Mouse (Mus musculus) brain, embryonic 18.5 days (tissue): ENCODE results near the gene Gtf3a.
"Not testable (repeated sequence)": the region's sequence is repeated elsewhere in the genome, so short reads cannot be mapped to it uniquely, and the experiment has no call there.

Source experiments
- DNase-seq: peaks from one replicate; pipeline ENCODE4 v3.0.0-alpha.2; 2012; ENCODE audit warnings: low read depth, low spot score

Gtf3a gene

DNA sequence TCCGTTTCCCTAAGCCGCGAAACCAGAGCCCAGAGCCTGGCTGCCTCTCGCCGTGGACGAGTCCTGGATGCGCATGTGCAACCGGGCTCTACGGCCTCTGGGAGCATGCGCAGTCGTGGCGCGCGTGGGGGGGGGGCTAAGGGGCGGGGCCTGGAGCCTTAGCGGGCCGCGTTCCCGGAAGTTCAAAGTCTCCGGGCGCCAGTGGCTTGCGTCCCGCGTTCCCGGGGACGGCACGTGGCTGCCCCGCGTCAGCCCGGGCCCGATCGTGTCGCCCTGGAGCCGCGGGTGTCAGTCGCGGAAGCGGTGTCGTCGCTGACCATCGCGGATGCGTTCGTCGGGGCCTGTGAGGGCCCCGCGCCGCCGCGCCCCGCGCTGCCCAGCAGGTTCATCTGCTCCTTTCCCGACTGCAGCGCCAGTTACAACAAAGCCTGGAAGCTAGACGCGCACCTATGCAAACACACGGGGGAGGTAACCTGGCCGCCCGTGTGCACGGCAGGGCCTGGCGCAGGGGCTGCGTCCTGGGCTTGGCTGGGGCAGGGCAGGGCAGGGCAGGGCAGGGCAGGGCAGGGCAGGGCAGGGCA, at the start of gene Gtf3a:
Gene Gtf3a (plus strand): TSS at position 150 of the 581 bp plus-strand sequence.
- peak; percentile 82 for DNase-seq

- no peak for DNase-seq
These were observed 48.1 kb upstream of the Gtf3a start for GRCm38 (mm10) chr5:146900331-146900730.

DNA sequence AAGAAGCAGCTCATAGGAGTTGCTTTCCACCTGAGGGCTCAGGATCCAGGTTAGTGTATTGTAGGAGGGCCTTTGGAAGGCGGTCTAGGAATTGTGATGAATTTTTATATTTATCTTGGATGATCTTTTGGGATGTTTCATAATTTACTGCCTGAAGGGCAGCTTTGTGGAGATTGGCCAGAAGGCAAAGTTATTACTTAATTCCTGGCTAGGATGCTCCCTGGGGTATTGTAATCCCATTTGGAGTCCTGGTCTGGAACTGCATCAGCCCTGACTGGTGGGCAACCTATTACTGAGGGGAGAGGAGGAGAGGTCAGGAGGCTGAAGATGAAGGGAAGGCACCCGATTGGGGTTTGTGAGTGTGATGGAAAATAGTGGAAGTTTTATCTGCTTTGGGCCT, 47.0 kb upstream of the Gtf3a start:
- DNase-seq = no peak

GRCm38 (mm10) chr5:146904404-146904803, 44.1 kb upstream of the Gtf3a start:
- DNase-seq = no peak

DNA sequence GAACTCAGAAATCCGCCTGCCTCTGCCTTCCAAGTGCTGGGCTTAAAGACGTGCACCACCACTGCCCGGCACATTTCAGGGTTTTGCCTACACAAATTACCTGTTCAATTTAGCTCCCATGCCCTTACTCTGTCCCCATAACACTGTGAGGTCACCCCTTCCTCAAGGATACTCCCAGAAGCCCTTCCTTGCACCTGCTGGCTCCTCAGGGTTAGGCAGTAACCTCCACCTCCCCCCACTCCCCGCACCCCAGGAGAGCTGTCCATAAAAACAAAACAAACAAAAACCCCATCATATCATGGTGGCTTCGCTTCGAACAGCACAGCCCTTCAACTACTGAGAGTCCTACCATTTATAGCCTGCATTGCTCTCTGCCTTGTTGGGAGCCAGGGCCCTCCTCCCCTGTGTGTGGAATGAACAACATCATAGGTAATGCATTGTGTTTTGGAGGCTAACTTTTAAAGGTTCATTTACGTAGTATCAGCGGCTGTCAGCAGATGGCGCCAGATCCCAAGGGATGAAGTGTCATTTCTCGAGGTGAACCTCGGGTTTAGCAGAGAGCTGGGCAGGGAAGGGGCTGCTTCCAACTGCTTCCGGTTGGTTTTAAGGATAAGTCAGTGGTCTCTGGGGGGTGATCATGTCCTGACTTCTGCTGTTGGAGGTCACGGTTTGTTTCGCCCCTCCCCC, 42.8 kb upstream of the Gtf3a start:
- no peak for DNase-seq

DNA sequence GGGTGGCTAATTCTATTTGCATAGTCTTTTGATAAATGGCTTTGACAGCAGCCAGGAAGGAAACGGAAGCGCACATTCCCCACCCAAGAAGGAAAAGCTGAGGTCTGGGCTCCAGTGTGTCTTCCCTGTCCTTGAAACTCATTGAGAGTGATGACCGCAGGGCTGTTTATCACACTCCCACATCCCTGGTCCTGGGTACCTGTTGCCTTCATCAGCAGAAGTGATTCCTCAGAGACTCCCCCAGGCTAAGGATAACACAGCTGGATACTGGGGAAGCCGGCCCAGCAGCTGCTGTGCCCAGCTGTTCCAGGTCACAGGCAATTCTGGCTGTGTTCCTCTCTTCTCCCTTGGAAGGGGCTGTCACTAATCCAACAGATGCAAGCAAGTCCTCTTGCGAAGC, 40.9 kb upstream of the Gtf3a start:
- DNase-seq = no peak

DNA sequence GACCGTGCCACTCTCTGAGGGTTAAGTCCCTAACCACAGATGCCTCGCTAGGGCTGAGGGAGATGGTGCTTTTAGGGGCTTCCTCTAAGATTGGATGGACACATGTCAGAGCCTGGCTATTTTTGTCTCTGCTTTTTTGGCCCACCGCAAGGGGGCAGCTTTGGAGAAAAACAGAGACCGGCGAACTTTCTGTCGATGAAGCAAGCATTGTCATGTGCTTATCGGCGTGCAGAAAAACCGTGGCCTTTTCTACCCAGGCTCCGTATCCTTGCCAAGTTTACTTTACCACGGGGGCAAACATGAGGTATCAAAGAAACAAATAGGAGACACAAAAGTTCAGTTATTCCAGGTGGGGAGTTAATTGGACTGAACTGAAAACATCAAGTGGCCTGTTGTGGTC, 39.8 kb upstream of the Gtf3a start:
- DNase-seq = no peak

DNA sequence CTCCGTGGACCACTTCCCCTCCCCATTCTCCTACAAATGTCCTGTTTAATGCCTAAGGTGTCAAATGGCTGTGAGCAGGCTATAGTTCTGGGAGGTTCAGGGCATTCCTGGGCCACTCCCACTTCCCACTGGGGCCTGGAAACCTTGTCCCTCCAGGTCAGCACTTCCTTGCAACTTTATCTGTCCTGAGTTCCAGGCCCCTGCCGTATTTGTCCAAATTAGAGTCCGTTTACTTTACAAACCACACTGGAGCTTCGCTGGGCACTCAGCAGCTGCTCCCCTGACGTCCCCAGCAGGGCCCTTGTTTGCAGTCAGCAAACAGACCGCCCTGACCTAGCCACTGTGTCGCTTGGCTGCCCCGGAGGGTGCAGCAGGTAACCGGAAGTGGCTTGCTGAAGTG, 36.3 kb upstream of the Gtf3a start:
- DNase-seq = no peak

- DNase-seq = no peak
These were observed 35.1 kb upstream of the Gtf3a start for GRCm38 (mm10) chr5:146913355-146913754.

- no peak for DNase-seq
These were observed 34.2 kb upstream of the Gtf3a start for GRCm38 (mm10) chr5:146914088-146914766.

DNA sequence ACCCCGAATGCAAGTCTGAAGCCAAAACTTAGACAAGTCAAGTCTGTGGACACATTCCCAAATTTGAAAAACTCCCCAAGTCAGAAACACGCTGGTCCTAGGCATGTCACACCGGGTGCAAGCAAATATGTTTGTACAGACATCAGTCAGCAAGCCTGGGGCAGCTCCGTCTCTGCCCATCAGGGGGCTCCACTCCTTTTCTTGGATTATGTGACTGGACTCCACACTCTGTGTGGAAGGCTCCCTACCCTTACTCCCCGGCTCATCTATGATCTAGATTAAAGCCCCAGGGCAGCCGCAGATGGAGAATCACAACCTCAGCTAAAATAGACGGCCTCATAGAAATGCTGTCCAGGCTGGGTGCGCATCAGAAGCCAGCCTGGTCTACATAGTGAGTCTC, 32.2 kb upstream of the Gtf3a start:
- DNase-seq = no peak

DNA sequence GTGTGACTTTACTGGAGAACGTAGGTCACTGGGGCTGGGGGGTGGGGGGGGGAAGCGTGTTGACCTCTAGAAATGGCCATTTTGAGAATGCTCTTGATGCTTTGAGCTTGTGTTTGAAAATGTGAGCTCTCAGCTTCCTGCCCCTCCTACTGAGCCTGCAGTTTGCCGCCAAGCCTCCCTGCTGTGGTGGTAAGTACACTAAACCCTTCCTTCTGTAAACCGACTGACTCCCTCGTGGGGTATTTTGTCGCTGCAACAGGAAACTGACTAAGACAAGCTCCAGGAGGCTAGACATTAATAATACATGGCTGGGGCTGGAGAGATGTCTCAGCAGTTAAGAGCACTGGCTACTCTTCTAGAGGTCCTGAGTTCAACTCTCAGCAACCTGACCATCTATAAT, 31.7 kb upstream of the Gtf3a start:
- no peak for DNase-seq

GRCm38 (mm10) chr5:146917357-146917756, 31.1 kb upstream of the Gtf3a start:
- DNase-seq = not testable (repeated sequence)

- no peak for DNase-seq
These were observed 28.6 kb upstream of the Gtf3a start for GRCm38 (mm10) chr5:146919874-146920273.

DNA sequence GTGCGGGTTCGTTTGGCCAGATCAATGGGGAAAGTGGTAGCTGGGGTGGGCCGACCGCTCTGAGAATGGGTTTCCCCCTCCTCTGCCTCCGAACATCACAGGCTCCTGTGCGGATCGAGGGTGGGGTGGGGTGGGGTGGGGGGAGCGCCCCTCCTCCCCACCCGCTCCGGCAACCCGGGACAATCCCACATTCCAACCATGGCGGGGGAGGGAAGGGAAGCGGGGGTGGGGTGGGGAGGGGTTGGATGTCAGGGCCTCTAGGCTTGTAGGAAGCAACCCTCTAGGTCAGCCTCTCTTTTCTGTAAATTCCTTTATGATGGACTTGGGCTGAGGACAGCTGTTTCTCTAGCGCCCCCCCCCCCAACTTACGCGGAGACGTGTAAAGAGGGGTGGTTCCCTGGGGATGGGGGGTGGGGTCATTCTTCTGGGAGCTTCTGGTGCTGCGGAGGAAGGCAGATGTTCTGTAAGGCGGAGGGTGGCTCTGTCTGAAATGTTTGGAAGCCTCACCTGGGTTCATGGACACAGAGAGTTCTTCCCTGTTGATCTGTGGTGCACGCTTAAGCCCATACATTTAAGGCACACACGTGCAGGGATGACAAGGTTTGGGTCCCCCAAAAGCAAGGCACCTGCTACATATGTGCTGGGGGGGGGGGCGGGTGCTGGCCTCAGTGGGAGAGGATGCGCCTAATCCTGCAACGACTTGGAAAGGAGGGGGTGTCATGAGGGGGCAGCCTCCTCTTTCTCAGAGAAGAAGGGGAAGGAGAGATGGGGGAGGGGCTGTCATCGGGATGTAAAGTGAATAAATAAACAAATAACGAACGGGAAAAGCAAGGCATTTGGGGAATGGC, 27.9 kb upstream of the Gtf3a start:
- no peak for DNase-seq

- no peak for DNase-seq
These were observed 27.2 kb upstream of the Gtf3a start for GRCm38 (mm10) chr5:146921224-146921623.

DNA sequence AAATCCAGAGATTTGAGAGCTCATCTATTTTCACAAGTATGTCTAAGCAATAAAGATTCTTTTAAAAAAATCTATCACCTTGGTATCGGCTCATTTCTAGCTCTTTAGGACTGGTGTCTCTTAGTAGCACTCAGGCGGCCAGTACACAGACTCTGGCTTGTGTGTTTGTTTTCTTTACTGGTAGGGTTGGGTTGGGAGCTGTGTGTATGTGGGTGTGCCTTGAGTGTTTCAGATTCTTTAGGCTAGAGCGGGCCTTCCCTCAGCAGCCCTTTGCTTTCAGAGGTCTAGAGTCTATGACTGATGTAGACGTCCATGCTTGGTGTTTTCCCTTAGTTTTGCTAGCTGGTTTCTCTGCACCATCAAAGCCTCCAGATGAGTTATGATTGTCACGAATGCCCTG, 24.9 kb upstream of the Gtf3a start:
- no peak for DNase-seq

DNA sequence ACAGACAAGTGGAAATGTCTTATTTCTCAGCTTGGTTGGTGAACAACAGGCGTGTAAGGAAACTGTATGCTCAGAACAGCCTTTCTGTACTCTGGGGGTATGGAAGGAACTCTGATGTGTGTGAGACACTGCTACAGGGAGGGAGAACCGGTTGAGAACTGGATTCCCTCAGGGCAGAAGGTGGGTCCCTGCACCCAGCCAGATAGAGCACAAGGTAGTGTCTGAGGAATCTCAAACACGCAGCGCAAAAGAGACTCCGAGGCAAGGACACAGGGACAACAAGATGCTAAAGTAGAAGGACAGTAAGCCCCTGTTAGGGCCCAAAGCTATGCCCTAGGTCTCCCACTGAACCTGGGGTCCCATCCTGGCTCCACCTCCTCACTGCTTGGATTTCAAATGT, 21.8 kb upstream of the Gtf3a start:
- DNase-seq = no peak

- no peak for DNase-seq
These were observed 17.0 kb upstream of the Gtf3a start for GRCm38 (mm10) chr5:146931422-146931821.

DNA sequence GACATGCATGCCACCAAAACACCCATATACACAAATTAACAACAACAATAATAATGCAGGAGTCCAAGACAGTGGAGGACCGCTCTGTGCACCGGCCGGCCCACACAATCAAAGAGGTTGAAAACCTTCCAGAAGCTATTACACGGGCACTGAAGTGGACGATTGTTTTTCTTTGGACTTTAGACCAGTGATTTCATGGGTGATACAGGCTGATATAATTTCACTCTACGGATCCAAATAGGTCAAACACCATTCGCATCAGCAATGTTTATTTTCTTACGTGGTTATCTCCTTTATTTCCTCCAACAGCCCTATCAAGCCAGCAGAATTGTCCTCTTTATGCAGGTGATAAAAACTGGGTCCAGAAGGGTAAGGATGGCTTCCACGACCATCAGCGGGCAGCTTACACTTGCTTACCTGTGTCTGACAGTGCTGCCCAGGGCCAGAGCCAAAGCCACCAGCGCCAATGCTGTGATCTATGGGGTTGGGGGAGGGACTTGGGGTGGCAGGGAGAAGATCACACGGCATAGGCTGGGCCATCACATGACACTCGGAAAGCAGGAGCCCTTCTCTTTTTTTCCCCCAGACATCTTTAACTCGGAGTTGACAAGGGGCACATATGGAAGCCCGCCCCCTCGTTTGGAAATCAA, 16.4 kb upstream of the Gtf3a start:
- no peak for DNase-seq

GRCm38 (mm10) chr5:146933466-146933865, 15.0 kb upstream of the Gtf3a start:
- no peak for DNase-seq
